Mouse (Mus musculus): ENCODE data around the gene Rnf144b. TPM values are rescaled to one million over a fixed set of nuclear protein-coding genes. Genes with fewer than 3 reads are reported as not detected.

The Rnf144b gene
- polyA plus RNA-seq, 1 experiment from 2014 or later, result 3.7 TPM

- Histone ChIP-seq H3K9me3 (ENCODE audit: control insufficient read depth, low read length) (no peaks in the 10 kb centered on the region), H3K27ac (replicated peaks) (peak overlapping the region; percentile 86), H3K36me3 (ENCODE audit: control insufficient read depth, insufficient read depth, low read length) (no peaks in the 10 kb centered on the region), H3K27me3 (ENCODE audit: control insufficient read depth, insufficient read depth, low read length) (no peaks in the 10 kb centered on the region), H3K4me1 (replicated peaks; ENCODE audit: control insufficient read depth, insufficient read depth) (no peaks in the 10 kb centered on the region), H3K9ac (ENCODE audit: low read length) (peak overlapping the region; percentile 52), H3K4me3 (ENCODE audit: low read depth, low read length) (peak overlapping the region; percentile 47), H3K4me2 (replicated peaks; ENCODE audit: low read depth) (peak overlapping the region; percentile 63)
- TF ChIP-seq CTCF (IDR thresholded peaks at IDR 0.05; ENCODE audit: low read depth) (no peak), EP300 (optimal IDR thresholded peaks at IDR 0.05) (no peak)
- ATAC-seq (ENCODE audit: low FRiP score, low TSS enrichment) (peak; percentile 93), DNase-seq (ENCODE audit: low spot score) (peak; percentile 88)
- 6% methylated on average over 32 of the region's 32 CpGs for WGBS
These were observed 71.1 kb downstream of the Rnf144b start for GRCm38 (mm10) chr13:47193326-47194153.

DNA sequence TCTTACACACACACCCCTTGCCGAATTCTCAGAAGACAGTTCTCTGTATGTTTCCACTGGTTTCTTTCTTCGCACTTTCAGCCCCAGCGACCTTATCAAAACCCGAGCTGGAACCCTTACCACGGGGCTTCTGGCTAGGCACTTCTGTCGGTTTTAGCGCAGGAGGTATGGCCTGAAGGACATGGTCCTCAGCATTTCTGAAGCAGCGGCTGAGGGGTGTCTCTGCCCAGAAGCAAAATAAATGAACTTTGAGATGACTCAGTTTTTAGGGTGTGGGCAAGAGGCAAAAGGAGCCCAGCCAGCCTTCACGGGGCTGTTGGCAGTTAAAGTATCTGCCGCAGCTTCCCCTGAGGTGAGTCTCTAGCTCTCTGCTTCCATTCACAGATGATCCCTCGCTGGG lies 72.2 kb downstream of the Rnf144b start:
- peak overlapping the region; percentile 23; the same call in 1 of the 2 replicates for H3K9ac ChIP-seq (ENCODE audit: low read length)
- TF ChIP-seq CTCF (IDR thresholded peaks at IDR 0.05; ENCODE audit: low read depth), result no peak
- TF ChIP-seq EP300 (optimal IDR thresholded peaks at IDR 0.05), result no peak
- ATAC-seq (ENCODE audit: low FRiP score, low TSS enrichment), result no peak
- H3K4me3 ChIP-seq (ENCODE audit: low read depth, low read length), result peak overlapping the region; percentile 47
- no peaks in the 10 kb centered on the region for H3K9me3 ChIP-seq (ENCODE audit: control insufficient read depth, low read length)
- WGBS, result 18% methylated on average over 11 of the region's 11 CpGs
- no peaks in the 10 kb centered on the region for H3K27me3 ChIP-seq (ENCODE audit: control insufficient read depth, insufficient read depth, low read length)
- DNase-seq (ENCODE audit: low spot score), result no peak
- H3K4me2 ChIP-seq (replicated peaks; ENCODE audit: low read depth), result peak overlapping the region; percentile 63
- no peaks in the 10 kb centered on the region for H3K4me1 ChIP-seq (replicated peaks; ENCODE audit: control insufficient read depth, insufficient read depth)
- H3K27ac ChIP-seq (replicated peaks), result peak overlapping the region; percentile 20
- H3K36me3 ChIP-seq (ENCODE audit: control insufficient read depth, insufficient read depth, low read length), result no peaks in the 10 kb centered on the region

GRCm38 (mm10) chr13:47195491-47195890 lies 73.0 kb downstream of the Rnf144b start:
- no peak overlapping the region for H3K27ac ChIP-seq (replicated peaks)
- no peak overlapping the region for H3K9ac ChIP-seq (ENCODE audit: low read length)
- 26% methylated on average over 4 of the region's 4 CpGs for WGBS
- no peak for ATAC-seq (ENCODE audit: low FRiP score, low TSS enrichment)
- H3K4me2 ChIP-seq (replicated peaks; ENCODE audit: low read depth), result peak overlapping the region; percentile 63; the same call in 1 of the 2 replicates
- no peak for DNase-seq (ENCODE audit: low spot score)
- TF ChIP-seq CTCF (IDR thresholded peaks at IDR 0.05; ENCODE audit: low read depth) (no peak), EP300 (optimal IDR thresholded peaks at IDR 0.05) (no peak)
- H3K27me3 ChIP-seq (ENCODE audit: control insufficient read depth, insufficient read depth, low read length), result no peaks in the 10 kb centered on the region
- H3K4me3 ChIP-seq (ENCODE audit: low read depth, low read length), result peak overlapping the region; percentile 47; the same call in 1 of the 2 replicates
- no peaks in the 10 kb centered on the region for H3K9me3 ChIP-seq (ENCODE audit: control insufficient read depth, low read length)
- H3K4me1 ChIP-seq (replicated peaks; ENCODE audit: control insufficient read depth, insufficient read depth), result no peaks in the 10 kb centered on the region
- no peaks in the 10 kb centered on the region for H3K36me3 ChIP-seq (ENCODE audit: control insufficient read depth, insufficient read depth, low read length)

DNA sequence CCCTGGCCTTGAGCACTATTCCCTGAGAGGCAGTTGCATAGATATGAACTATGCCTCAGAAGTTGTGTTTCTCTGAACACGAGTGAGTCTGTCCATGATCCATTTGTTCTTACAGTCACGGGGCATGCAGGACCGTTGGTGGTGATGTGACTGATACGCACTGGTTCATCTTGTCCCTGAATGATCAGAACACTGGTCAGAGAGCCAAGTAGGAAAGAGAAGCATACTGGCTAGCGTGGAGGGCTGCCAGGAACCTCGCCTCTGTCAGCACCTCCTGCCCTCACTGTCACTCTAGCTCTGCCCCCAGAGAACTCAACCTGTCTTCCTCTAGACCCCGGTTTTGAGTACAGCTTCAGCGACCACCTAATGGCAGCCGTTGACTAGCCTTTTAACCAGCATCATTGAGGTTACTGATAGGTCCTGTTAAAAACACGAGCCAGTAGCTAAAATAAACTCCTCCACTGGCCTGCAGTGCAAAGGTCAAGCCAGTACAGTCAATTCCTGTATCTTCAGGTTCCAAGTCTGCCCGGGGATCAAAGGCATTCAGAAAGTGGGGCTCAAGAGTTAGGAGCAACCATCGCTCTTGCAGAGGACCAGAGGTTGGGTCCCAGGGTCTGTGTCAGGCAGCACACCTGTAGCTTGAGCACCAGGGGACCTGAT lies 77.7 kb downstream of the Rnf144b start:
- no peak overlapping the region for H3K27ac ChIP-seq (replicated peaks)
- no peak overlapping the region for H3K4me2 ChIP-seq (replicated peaks; ENCODE audit: low read depth)
- no peak overlapping the region for H3K9ac ChIP-seq (ENCODE audit: low read length)
- no peak for DNase-seq (ENCODE audit: low spot score)
- WGBS, result 59% methylated on average over 12 of the region's 12 CpGs
- H3K4me1 ChIP-seq (replicated peaks; ENCODE audit: control insufficient read depth, insufficient read depth), result 0 out of 2 replicates have a peak, but pooled peaks cover 2% of the 10 kb centered on the region
- no peak overlapping the region for H3K4me3 ChIP-seq (ENCODE audit: low read depth, low read length)
- TF ChIP-seq EP300 (optimal IDR thresholded peaks at IDR 0.05) (no peak), CTCF (IDR thresholded peaks at IDR 0.05; ENCODE audit: low read depth) (no peak)
- no peak for ATAC-seq (ENCODE audit: low FRiP score, low TSS enrichment)
- H3K27me3 ChIP-seq (ENCODE audit: control insufficient read depth, insufficient read depth, low read length), result no peaks in the 10 kb centered on the region
- no peaks in the 10 kb centered on the region for H3K9me3 ChIP-seq (ENCODE audit: control insufficient read depth, low read length)
- H3K36me3 ChIP-seq (ENCODE audit: control insufficient read depth, insufficient read depth, low read length), result no peaks in the 10 kb centered on the region

- Histone ChIP-seq H3K27me3 (ENCODE audit: control insufficient read depth, insufficient read depth, low read length) (no peaks in the 10 kb centered on the region), H3K4me2 (replicated peaks; ENCODE audit: low read depth) (no peak overlapping the region), H3K9ac (ENCODE audit: low read length) (no peak overlapping the region), H3K9me3 (ENCODE audit: control insufficient read depth, low read length) (no peaks in the 10 kb centered on the region), H3K4me1 (replicated peaks; ENCODE audit: control insufficient read depth, insufficient read depth) (0 out of 2 replicates have a peak, but pooled peaks cover 2% of the 10 kb centered on the region), H3K4me3 (ENCODE audit: low read depth, low read length) (no peak overlapping the region), H3K27ac (replicated peaks) (peak overlapping the region; percentile 58), H3K36me3 (ENCODE audit: control insufficient read depth, insufficient read depth, low read length) (no peaks in the 10 kb centered on the region)
- no peak for DNase-seq (ENCODE audit: low spot score)
- 30% methylated on average over 13 of the region's 13 CpGs for WGBS
- TF ChIP-seq CTCF (IDR thresholded peaks at IDR 0.05; ENCODE audit: low read depth) (no peak), EP300 (optimal IDR thresholded peaks at IDR 0.05) (no peak)
- peak; percentile 45; the same call in 1 of the 2 replicates for ATAC-seq (ENCODE audit: low FRiP score, low TSS enrichment)
These were observed 79.6 kb downstream of the Rnf144b start for GRCm38 (mm10) chr13:47201962-47202624.

Data from stomach, postnatal 0 days (tissue).